Mouse (Mus musculus) small intestine, adult 2 months (tissue): ENCODE results near the gene Hoxa9.

Experiments
- CTCF ChIP-seq: fragments of 200-500 bp; IDR thresholded peaks from 2 replicates; pipeline ENCODE4 v1.5.1; 2012; ENCODE audit warnings: low read depth, mild to moderate bottlenecking, control low read depth, inconsistent platforms, low read length, moderate library complexity, mixed read lengths; ENCODE audit not compliant: insufficient replicate concordance, insufficient read length; ENCODE audit errors: extremely low read depth
- POLR2A ChIP-seq: fragments of 200-500 bp; IDR thresholded peaks from 2 replicates; pipeline ENCODE4 v1.6.1; 2012; ENCODE audit warnings: low read depth, mild to moderate bottlenecking, control low read depth, inconsistent platforms, low read length, moderate library complexity

- TF ChIP-seq POLR2A (no peak), CTCF (no peak)
Measured at GRCm38 (mm10) chr6:52249826-52250225, 18.9 kb upstream of the Hoxa9 start.
